16 mouse cellular contexts compared by ENCODE assay signal in genomic region chr6:28729649-28730048, GRCm38 (mm10).
A peak's percentile ranks its signal among the peaks of the same experiment; 100 is the strongest.
DNase-seq lines count a peak whose midpoint lies in the region; ATAC-seq and TF ChIP-seq lines count a peak whose summit lies in the region.
"Had no signal": no experiment of that assay in that cellular context is flagged by ENCODE, and none has a peak within 500 bp of the region (broad histone marks: within the 10 kb centered on the region; RNA-seq: fewer than 3 reads in every experiment).

No protein-coding gene starts in this region.

- H3K4me2 ChIP-seq in heart, embryonic 13.5 days, result no peak overlapping the region
- H3K4me2 ChIP-seq in embryonic facial prominence, embryonic 13.5 days, result no peak overlapping the region
- no peak overlapping the region for H3K4me2 ChIP-seq in midbrain, embryonic 13.5 days (replicated peaks)
- no peak overlapping the region for H3K4me2 ChIP-seq in kidney, embryonic 16.5 days (replicated peaks; ENCODE audit: low read depth, low read length)
- no peak overlapping the region for H3K4me2 ChIP-seq in intestine, embryonic 15.5 days (replicated peaks)

- H3K27me3 ChIP-seq in heart, embryonic 13.5 days (replicated peaks), result no peaks in the 10 kb centered on the region
- H3K27me3 ChIP-seq in heart, adult 2 months (ENCODE audit: control insufficient read depth, insufficient read depth, low read length), result no peaks in the 10 kb centered on the region
- no peaks in the 10 kb centered on the region for H3K27me3 ChIP-seq in embryonic facial prominence, embryonic 13.5 days
- no peaks in the 10 kb centered on the region for H3K27me3 ChIP-seq in hindbrain, embryonic 10.5 days (ENCODE audit: insufficient read depth, poor library complexity, severe bottlenecking)
- no peaks in the 10 kb centered on the region for H3K27me3 ChIP-seq in midbrain, embryonic 13.5 days
- no peaks in the 10 kb centered on the region for H3K27me3 ChIP-seq in kidney, embryonic 16.5 days (ENCODE audit: insufficient read depth, low read length)
- H3K27me3 ChIP-seq in intestine, embryonic 15.5 days (replicated peaks), result no peaks in the 10 kb centered on the region

- intact Hi-C loops in heart, adult 2 months (cut with DNase I), result no loop called here

- H3K36me3 ChIP-seq in heart, embryonic 13.5 days, result peaks cover 13% of the 10 kb centered on the region
- H3K36me3 ChIP-seq in heart, adult 2 months (ENCODE audit: control insufficient read depth, insufficient read depth, low read length), result no peaks in the 10 kb centered on the region
- no peaks in the 10 kb centered on the region for H3K36me3 ChIP-seq in embryonic facial prominence, embryonic 13.5 days
- no peaks in the 10 kb centered on the region for H3K36me3 ChIP-seq in hindbrain, embryonic 10.5 days
- H3K36me3 ChIP-seq in midbrain, embryonic 13.5 days, result no peaks in the 10 kb centered on the region
- H3K36me3 ChIP-seq in kidney, embryonic 16.5 days (ENCODE audit: insufficient read depth, low read length), result peaks cover 6% of the 10 kb centered on the region; the same call in 1 of the 2 replicates
- no peaks in the 10 kb centered on the region for H3K36me3 ChIP-seq in intestine, embryonic 15.5 days

- 17% methylated on average over 2 of the region's 2 CpGs for WGBS in heart, embryonic 13.5 days
- WGBS in heart, adult 2 months, result 58% methylated on average over 2 of the region's 2 CpGs
- 35% methylated on average over 2 of the region's 2 CpGs for WGBS in embryonic facial prominence, embryonic 13.5 days
- 29% methylated on average over 2 of the region's 2 CpGs for WGBS in hindbrain, embryonic 10.5 days
- WGBS in midbrain, embryonic 13.5 days, result 13% methylated on average over 2 of the region's 2 CpGs
- whole genome bisulfite sequencing in kidney, embryonic 16.5 days, result 57% methylated on average over 2 of the region's 2 CpGs
- WGBS in intestine, embryonic 15.5 days, result 56% methylated on average over 2 of the region's 2 CpGs

- no peak for DNase-seq in heart, adult 2 months
- no peak for DNase-seq in hindbrain, embryonic 10.5 days (ENCODE audit: low spot score)
- no peak for DNase-seq in cerebellum, adult 18-20 months
- DNase-seq: adrenal gland, postnatal 36 days; gastrocnemius, adult 2 months; kidney, adult 9 months; layer of hippocampus, adult 9-11 months; right cerebral cortex, postnatal 14 days; thymus, adult 2 months had no signal

- no peak for TF ChIP-seq EP300 in heart, adult 2 months (IDR thresholded peaks at IDR 0.05; ENCODE audit: insufficient read depth, low read depth, low read length)

- H3K27ac ChIP-seq in heart, embryonic 13.5 days (replicated peaks), result 0 out of 2 replicates have a peak overlapping the region, but pooled peaks have one; percentile 15
- H3K27ac ChIP-seq in heart, adult 2 months, result no peak overlapping the region
- H3K27ac ChIP-seq in embryonic facial prominence, embryonic 13.5 days, result peak overlapping the region; percentile 48
- peak overlapping the region; percentile 69; the same call in 1 of the 2 replicates for H3K27ac ChIP-seq in hindbrain, embryonic 10.5 days
- H3K27ac ChIP-seq in midbrain, embryonic 13.5 days, result no peak overlapping the region
- no peak overlapping the region for H3K27ac ChIP-seq in kidney, embryonic 16.5 days (ENCODE audit: low read length)
- no peak overlapping the region for H3K27ac ChIP-seq in intestine, embryonic 15.5 days
- H3K27ac ChIP-seq: gastrocnemius, adult 2 months; liver, embryonic 14.5 days had no signal

- no peaks in the 10 kb centered on the region for H3K9me3 ChIP-seq in heart, embryonic 13.5 days
- H3K9me3 ChIP-seq in embryonic facial prominence, embryonic 13.5 days, result no peaks in the 10 kb centered on the region
- H3K9me3 ChIP-seq in hindbrain, embryonic 10.5 days, result no peaks in the 10 kb centered on the region
- no peaks in the 10 kb centered on the region for H3K9me3 ChIP-seq in midbrain, embryonic 13.5 days
- H3K9me3 ChIP-seq in kidney, embryonic 16.5 days (ENCODE audit: low read length), result no peaks in the 10 kb centered on the region
- no peaks in the 10 kb centered on the region for H3K9me3 ChIP-seq in intestine, embryonic 15.5 days

- H3K9ac ChIP-seq in heart, embryonic 13.5 days, result no peak overlapping the region
- H3K9ac ChIP-seq in heart, adult 2 months (ENCODE audit: low read depth, low read length), result no peak overlapping the region
- H3K9ac ChIP-seq in embryonic facial prominence, embryonic 13.5 days, result no peak overlapping the region
- no peak overlapping the region for H3K9ac ChIP-seq in midbrain, embryonic 13.5 days (replicated peaks)
- H3K9ac ChIP-seq in kidney, embryonic 16.5 days (replicated peaks; ENCODE audit: low read length), result no peak overlapping the region
- H3K9ac ChIP-seq in intestine, embryonic 15.5 days, result no peak overlapping the region
- H3K9ac ChIP-seq: liver, embryonic 14.5 days had no signal

- no peak for TF ChIP-seq POLR2A in heart, adult 2 months (IDR thresholded peaks at IDR 0.05; ENCODE audit: insufficient read depth, low read depth, low read length)

- peaks cover 38% of the 10 kb centered on the region for H3K4me1 ChIP-seq in heart, embryonic 13.5 days
- H3K4me1 ChIP-seq in heart, adult 2 months (ENCODE audit: control insufficient read depth, insufficient read depth, low read length), result no peaks in the 10 kb centered on the region; the same call in 1 of the 2 replicates
- H3K4me1 ChIP-seq in embryonic facial prominence, embryonic 13.5 days, result peaks cover 16% of the 10 kb centered on the region
- H3K4me1 ChIP-seq in hindbrain, embryonic 10.5 days (replicated peaks), result peaks cover 24% of the 10 kb centered on the region
- peaks cover 26% of the 10 kb centered on the region for H3K4me1 ChIP-seq in midbrain, embryonic 13.5 days (replicated peaks)
- H3K4me1 ChIP-seq in kidney, embryonic 16.5 days (ENCODE audit: insufficient read depth, low read length), result peaks cover 11% of the 10 kb centered on the region; the same call in 1 of the 2 replicates
- H3K4me1 ChIP-seq in intestine, embryonic 15.5 days (replicated peaks), result no peaks in the 10 kb centered on the region

- H3K79me2 ChIP-seq in heart, adult 2 months (replicated peaks; ENCODE audit: control insufficient read depth, insufficient read depth, low read length), result 0 out of 2 replicates have a peak, but pooled peaks cover 1% of the 10 kb centered on the region

- no peak overlapping the region for H3K4me3 ChIP-seq in heart, embryonic 13.5 days
- no peak overlapping the region for H3K4me3 ChIP-seq in heart, adult 2 months
- no peak overlapping the region for H3K4me3 ChIP-seq in embryonic facial prominence, embryonic 13.5 days
- H3K4me3 ChIP-seq in hindbrain, embryonic 10.5 days, result no peak overlapping the region
- no peak overlapping the region for H3K4me3 ChIP-seq in midbrain, embryonic 13.5 days (replicated peaks)
- no peak overlapping the region for H3K4me3 ChIP-seq in kidney, embryonic 16.5 days (ENCODE audit: low read length)
- no peak overlapping the region for H3K4me3 ChIP-seq in intestine, embryonic 15.5 days (replicated peaks)
- H3K4me3 ChIP-seq: erythroblast, embryonic 14.5 days; gastrocnemius, adult 2 months had no signal

- no peak for TF ChIP-seq CTCF in heart, adult 2 months (IDR thresholded peaks at IDR 0.05)

- ATAC-seq in heart, embryonic 13.5 days (ENCODE audit: extremely low read depth, insufficient number of reproducible peaks, low FRiP score, low TSS enrichment), result no peak
- no peak for ATAC-seq in embryonic facial prominence, embryonic 13.5 days (ENCODE audit: insufficient number of reproducible peaks, insufficient read depth, low FRiP score, low TSS enrichment, low read depth)
- ATAC-seq in midbrain, embryonic 13.5 days, result peak; percentile 60; the same call in 1 of the 2 replicates
- no peak for ATAC-seq in kidney, embryonic 16.5 days (ENCODE audit: low FRiP score, low TSS enrichment)
- ATAC-seq in intestine, embryonic 15.5 days, result no peak

Comparison
In these comparisons a context has a peak if more than half of its experiments do, and no peak if none do; other contexts are left out.
1. H3K27ac ChIP-seq: peak in heart, embryonic 13.5 days (single experiment), embryonic facial prominence, embryonic 13.5 days (single experiment) and hindbrain, embryonic 10.5 days (single experiment); none in heart, adult 2 months (single experiment), midbrain, embryonic 13.5 days (single experiment), kidney, embryonic 16.5 days (single experiment) and intestine, embryonic 15.5 days (single experiment).